ENCODE assay signal across 8 mouse cellular contexts in the genomic region with DNA sequence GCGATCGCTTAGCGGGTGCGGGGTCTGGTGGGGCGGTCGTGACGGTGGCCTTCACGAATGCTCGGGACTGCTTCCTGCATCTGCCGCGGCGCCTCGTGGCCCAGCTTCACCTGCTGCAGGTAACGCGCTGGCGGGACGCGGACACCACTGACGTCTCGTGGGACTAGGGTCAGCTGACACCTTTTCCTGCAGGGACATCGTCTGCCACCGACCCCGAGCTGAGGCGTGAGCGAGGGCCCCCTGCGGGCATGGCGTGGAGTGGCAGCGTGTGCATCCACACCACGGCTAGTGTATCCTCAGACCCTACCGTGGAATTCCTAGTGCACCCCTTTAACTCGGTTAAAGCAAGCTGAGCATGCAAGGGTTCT. TPM values are rescaled to one million over a fixed set of nuclear protein-coding genes. Genes with fewer than 3 reads are reported as not detected.
DNase-seq lines count a peak whose midpoint lies in the region; ATAC-seq lines count a peak whose summit lies in the region.

A gene (minus strand): TSS at position 187 of the 368 bp plus-strand sequence.

- DNase-seq in WW6 (ENCODE audit: low read depth, low spot score): peak; percentile 71
- DNase-seq in cerebellum, postnatal 36 days: peak; percentile 81 to 85
- DNase-seq in frontal cortex, postnatal 36 days (ENCODE audit: low spot score in 2 of 2): peak; percentile 81 to 87
- peak; percentile 81 for DNase-seq in hindbrain, embryonic 14.5 days (ENCODE audit: low spot score)
- DNase-seq in layer of hippocampus, postnatal 36 days: peak; percentile 75 to 82
- peak; percentile 81 for DNase-seq in lung, postnatal 25 days (ENCODE audit: low spot score)
- DNase-seq in retina, embryonic 14.5 days (ENCODE audit: low spot score): peak; percentile 82
- peak; percentile 76 to 83 for DNase-seq in thymus, postnatal 36 days

- H3K27me3 ChIP-seq in hindbrain, embryonic 14.5 days (ENCODE audit: control insufficient read depth, insufficient read depth, low read length): no peaks in the 10 kb centered on the region

- H3K4me3 ChIP-seq in hindbrain, embryonic 14.5 days (replicated peaks; ENCODE audit: low read length): peak within 1 kb of the TSS; percentile 88

- ATAC-seq in hindbrain, embryonic 14.5 days (ENCODE audit: low FRiP score): peak; percentile 86

- peak within 1 kb of the TSS; percentile 83 for H3K9ac ChIP-seq in hindbrain, embryonic 14.5 days

- peaks cover 14% of the 10 kb centered on the region for H3K36me3 ChIP-seq in hindbrain, embryonic 14.5 days (replicated peaks; ENCODE audit: control insufficient read depth, insufficient read depth)

- H3K4me2 ChIP-seq in hindbrain, embryonic 14.5 days (replicated peaks): peak within 1 kb of the TSS; percentile 89

- under 1% methylated on average over 31 of the region's 31 CpGs for WGBS in hindbrain, embryonic 14.5 days

- H3K27ac ChIP-seq in hindbrain, embryonic 14.5 days: peak within 1 kb of the TSS; percentile 80

- H3K4me1 ChIP-seq in hindbrain, embryonic 14.5 days (replicated peaks; ENCODE audit: control insufficient read depth, insufficient read depth, low read length): peaks cover 19% of the 10 kb centered on the region

- no peaks in the 10 kb centered on the region for H3K9me3 ChIP-seq in hindbrain, embryonic 14.5 days (ENCODE audit: control insufficient read depth, low read length)

RNA-seq across cellular contexts. Expression of the gene that starts here (rescaled TPM):
- polyA plus RNA-seq in hindbrain, embryonic 14.5 days (2014; fragmentation: Nextera tagmentation; extraction: Ambion mirVana): 14.8 and 15.9 TPM in 2 replicates
- 10 to 100 TPM; 11.8 to 13.9 TPM for total RNA-seq in layer of hippocampus, postnatal 36 days (2021)

Comparison
In these comparisons a context has a peak if more than half of its experiments do, and no peak if none do; other contexts are left out.
1. Peak in every context shown above with its lines: DNase-seq, ATAC-seq, H3K4me3 ChIP-seq and H3K27ac ChIP-seq.